Mouse (Mus musculus): ENCODE results near the gene Eef1e1.
"Not testable (repeated sequence)": the region's sequence is repeated elsewhere in the genome, so short reads cannot be mapped to it uniquely, and the experiment has no call there.

Eef1e1 gene

GRCm38 (mm10) chr13:38625492-38626228 is 33.2 kb downstream of the Eef1e1 start:
- DNase-seq (ENCODE audit: extremely low spot score, low spot score): no peak

DNA sequence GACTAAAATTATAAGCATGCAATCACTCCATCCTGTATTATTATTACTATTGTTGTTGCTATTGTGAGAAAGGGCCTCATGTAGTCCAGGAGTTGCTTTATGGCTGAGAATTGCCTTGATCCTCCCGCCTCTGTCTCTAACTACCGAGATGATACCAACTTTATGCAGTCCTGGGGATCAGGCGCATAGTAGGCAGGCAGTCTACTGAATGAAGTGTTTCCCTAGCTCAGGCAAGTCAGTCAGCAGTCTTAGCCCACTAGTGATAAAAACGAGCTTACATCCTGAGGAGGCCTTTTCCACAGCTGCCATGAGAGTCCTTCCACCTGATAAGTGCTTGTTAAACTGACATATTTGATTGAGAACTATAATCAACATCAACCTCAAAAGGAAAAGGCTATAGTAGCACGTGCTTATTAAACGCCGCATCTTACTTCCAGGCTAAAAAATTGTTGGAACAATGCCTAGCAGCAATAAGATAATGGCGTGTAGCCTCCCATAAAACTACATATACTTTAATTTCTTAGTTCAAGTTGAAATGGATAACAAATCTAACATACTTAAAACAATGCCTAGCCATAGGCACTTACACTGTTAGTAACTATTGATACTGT is 34.5 kb downstream of the Eef1e1 start:
- DNase-seq (ENCODE audit: extremely low spot score, low spot score): no peak

- no peak for DNase-seq (ENCODE audit: extremely low spot score, low spot score)
Observed at GRCm38 (mm10) chr13:38623296-38623695, 35.6 kb downstream of the Eef1e1 start.

GRCm38 (mm10) chr13:38618001-38618630 is 40.7 kb downstream of the Eef1e1 start:
- not testable (repeated sequence) for DNase-seq (ENCODE audit: extremely low spot score, low spot score)

DNA sequence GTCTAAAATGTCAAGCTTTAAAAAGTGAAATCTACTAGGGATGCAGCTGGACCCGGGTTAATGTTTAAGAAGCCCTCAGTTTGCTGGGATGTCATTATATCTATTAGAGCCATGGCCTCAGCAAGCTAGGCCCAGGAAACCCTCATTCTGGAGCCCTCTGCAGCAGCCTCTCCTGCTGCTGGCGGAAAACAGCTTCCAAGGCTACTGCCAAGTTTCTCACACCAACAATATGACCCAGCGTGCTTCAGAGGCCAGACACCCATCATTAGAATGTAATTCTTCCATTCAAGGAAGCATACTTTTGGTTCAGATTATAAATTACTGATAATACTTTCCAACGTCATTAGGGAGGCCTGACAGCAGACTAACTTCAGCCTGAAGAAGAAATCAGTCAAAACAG is 42.0 kb downstream of the Eef1e1 start:
- DNase-seq (ENCODE audit: extremely low spot score, low spot score): no peak

DNA sequence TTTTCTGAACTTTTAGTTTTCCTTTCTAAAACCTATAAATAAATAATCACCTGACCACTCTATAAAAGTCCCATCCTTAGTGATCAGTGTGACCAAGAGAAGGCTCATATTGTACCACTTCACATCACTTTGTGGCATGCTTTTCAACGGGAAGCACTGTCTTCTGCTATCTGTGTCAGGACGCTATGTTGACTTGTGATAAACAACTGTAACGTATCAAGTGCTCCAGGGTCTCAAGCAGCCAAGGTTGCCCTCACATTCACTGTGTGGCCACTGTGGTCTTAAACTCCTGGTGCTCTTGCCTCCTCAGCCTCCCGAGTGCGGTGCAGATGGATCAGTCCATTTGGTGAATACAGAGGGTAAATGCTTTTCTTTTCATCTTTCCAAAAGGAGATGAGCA is 43.2 kb downstream of the Eef1e1 start:
- no peak for DNase-seq (ENCODE audit: extremely low spot score, low spot score)

DNA sequence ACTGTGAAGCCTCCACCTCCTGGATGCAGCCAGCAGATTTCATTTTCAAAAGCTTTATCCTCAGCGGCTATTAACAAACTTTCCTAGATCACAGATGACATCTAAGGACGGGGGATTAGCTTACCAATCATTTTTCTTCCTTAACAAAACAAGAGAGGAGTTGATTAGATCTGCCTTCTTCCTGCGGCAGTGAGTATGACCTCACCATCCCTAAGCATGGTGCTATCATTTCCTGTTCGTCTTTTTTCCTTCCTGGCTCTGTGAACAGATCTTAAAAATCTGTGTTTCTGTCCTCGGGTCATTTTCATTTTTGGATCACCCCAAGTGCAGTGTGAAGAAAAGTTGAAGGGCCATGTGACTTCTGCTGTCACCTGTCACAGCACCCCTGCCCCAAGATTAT is 44.6 kb downstream of the Eef1e1 start:
- no peak for DNase-seq (ENCODE audit: extremely low spot score, low spot score)

DNA sequence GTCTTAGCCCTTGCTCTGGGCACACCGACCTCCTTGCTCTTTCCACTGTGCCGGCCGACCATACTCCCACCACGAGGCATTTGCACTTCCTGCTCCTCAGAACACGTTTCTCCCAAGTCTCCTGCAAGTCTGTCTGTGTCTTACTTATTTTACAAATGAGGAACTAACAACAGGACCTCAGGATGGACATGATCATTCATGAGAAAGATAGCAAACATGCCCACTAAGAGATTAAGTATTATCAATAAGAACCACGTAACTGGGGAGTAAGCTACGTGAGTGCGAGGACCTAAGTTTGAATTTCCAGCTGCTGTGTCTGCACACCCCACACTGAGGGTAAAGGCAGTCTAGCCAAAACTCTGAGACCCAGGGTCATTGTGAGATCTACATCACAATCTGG is 45.3 kb downstream of the Eef1e1 start:
- DNase-seq (ENCODE audit: extremely low spot score, low spot score): no peak

DNA sequence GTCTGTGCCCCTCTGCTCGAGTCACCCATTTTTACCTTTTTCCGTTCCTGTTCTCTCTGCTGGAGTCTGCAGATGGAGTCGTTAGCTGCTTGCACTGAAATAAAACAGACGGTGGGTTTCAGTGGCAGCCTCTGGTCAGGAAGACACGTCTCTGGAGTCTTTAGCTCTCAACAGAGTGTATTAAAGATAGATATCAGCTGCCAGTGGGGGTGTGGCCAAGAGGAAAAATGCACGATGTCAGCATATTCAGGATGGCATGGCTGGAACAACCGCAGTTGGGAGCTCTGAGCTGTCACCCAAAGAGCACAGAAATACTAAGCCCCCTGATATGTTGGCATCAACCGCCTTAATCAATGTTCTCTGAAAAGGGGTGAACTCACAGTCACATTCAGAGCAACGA is 46.2 kb downstream of the Eef1e1 start:
- no peak for DNase-seq (ENCODE audit: extremely low spot score, low spot score)

DNA sequence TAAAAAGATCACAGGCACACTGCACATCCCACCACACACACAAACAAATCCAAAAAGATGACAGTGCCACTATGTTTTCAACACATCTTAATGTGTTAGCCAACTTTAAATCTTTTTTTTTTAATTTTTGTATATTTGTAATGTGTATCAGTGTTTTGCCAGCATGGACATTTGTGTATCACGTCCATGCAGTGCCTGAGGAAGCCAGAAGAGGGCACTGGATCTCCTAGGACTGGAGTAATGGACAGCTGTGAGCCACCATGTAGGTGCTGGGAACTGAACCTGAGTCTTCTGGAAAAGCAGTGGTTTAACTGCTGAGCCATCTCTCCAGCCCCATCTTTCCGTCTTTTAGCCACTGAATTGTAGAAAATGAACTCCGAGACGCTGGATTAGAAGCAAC is 46.7 kb downstream of the Eef1e1 start:
- DNase-seq (ENCODE audit: extremely low spot score, low spot score): no peak

- DNase-seq (ENCODE audit: extremely low spot score, low spot score): no peak
Observed at GRCm38 (mm10) chr13:38610336-38610735, 48.5 kb downstream of the Eef1e1 start.

DNA sequence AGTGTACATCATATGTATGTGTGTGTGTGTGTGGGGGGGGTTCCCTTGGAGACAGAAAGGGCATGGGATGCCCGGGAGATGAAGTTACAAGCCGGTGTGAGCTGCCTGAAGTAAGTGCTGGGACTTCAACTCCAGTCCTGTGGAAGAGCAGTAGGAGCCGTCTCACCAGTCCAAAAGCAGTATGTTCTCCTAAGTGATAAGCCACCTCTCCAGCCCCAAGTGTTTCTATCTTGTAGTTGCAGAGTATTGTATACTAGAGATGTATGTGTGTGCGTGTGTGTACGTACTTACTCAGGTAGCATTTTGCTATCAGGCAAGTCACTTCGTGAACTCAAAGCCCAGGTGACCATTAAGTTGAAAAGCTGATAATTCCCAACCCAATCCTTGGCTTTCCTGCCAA is 51.7 kb downstream of the Eef1e1 start:
- DNase-seq (ENCODE audit: extremely low spot score, low spot score): no peak

DNA sequence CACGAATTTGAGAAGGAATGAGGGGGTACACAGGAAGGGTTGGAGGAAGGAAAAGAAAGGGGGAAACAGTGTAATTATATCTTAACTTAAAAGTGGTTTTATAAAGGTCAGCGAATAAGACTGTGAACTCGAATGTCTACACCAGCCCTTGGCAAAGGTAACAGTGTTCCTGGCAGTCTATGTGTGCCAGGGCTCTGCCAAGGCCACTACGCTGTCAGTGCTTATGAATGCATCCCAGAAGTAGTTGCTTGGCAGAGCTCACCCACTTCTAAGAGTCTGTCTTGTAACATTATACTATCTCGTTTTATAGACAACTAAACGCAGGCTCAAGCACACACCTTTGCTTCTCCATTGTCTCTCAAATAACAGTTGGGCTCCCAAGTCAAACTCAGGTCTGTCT is 53.5 kb downstream of the Eef1e1 start:
- no peak for DNase-seq (ENCODE audit: extremely low spot score, low spot score)

- no peak for DNase-seq (ENCODE audit: extremely low spot score, low spot score)
Observed at GRCm38 (mm10) chr13:38602966-38603365, 55.9 kb downstream of the Eef1e1 start.

DNA sequence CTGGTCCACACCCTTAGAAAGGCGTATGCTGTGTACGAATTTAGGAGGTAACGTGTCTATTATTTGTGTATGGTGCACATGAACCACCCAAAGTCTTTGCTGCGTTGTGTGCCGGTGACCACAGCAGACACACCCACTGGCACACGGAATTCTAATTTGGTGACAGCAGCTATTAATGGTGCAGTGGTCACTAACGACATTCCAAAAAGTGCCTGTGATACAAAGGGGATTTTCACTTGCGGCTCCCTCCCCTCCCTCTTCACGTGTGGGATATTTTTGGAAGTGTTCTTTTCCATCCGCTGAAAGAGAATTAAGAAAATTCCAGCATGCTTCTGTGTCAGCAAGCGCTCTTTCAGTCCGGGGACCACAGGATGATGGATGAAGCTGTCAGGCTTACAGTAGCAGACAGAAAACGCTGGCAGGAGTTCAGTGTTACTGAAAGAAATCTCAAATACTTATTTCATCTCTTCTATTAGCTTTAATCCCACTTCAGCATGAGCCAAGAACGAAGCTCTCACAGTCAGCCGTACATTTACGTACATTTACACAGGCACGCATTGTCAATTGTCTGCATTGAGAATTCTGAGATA is 56.5 kb downstream of the Eef1e1 start:
- DNase-seq (ENCODE audit: extremely low spot score, low spot score): no peak

GRCm38 (mm10) chr13:38600811-38601210 is 58.0 kb downstream of the Eef1e1 start:
- no peak for DNase-seq (ENCODE audit: extremely low spot score, low spot score)

GRCm38 (mm10) chr13:38597076-38597475 is 61.8 kb downstream of the Eef1e1 start:
- DNase-seq (ENCODE audit: extremely low spot score, low spot score): no peak

GRCm38 (mm10) chr13:38596461-38596860 is 62.4 kb downstream of the Eef1e1 start:
- DNase-seq (ENCODE audit: extremely low spot score, low spot score): no peak

All from neural tube, embryonic 10.5 days (tissue).